Mouse (Mus musculus) heart, embryonic 13.5 days (tissue): ENCODE measurements at regions not wholly inside any gene's neighbourhood (a gene's known extent, or its start where the extent isn't known, plus 50 kb on each side); places are given as distances from the start of the nearest gene placed in this dataset.
"Not testable (repeated sequence)": the region's sequence is repeated elsewhere in the genome, so short reads cannot be mapped to it uniquely, and the experiment has no call there.

Experiments
- ATAC-seq: fragments of 200-750 bp; cut with Nextera tagmentation; 2 replicates; pipeline ENCODE4 v1.8.0; 2017; ENCODE audit warnings: moderate TSS enrichment; ENCODE audit not compliant: insufficient number of reproducible peaks, low FRiP score, low TSS enrichment; ENCODE audit errors: extremely low read depth
- H3K27ac ChIP-seq: fragments of 300-500 bp; sonication (generic); replicated peaks from 2 replicates; pipeline ENCODE4 v1.5.1; 2015; ENCODE audit warnings: moderate library complexity, mild to moderate bottlenecking, inconsistent platforms
- H3K27me3 ChIP-seq: fragments of 300-500 bp; sonication (generic); replicated peaks from 2 replicates; pipeline ENCODE4 v1.6.1; 2015; ENCODE audit warnings: mild to moderate bottlenecking, inconsistent platforms
- H3K36me3 ChIP-seq: fragments of 300-500 bp; sonication (generic); 2 replicates; pipeline ENCODE4 v1.6.1; 2015; ENCODE audit warnings: mild to moderate bottlenecking, inconsistent platforms
- H3K4me1 ChIP-seq: fragments of 300-500 bp; sonication (generic); 2 replicates; pipeline ENCODE4 v1.6.1; 2015; ENCODE audit warnings: inconsistent platforms
- H3K4me2 ChIP-seq: fragments of 300-500 bp; sonication (generic); 2 replicates; pipeline ENCODE4 v1.6.1; 2015; ENCODE audit warnings: inconsistent platforms, mild to moderate bottlenecking, moderate library complexity
- H3K4me3 ChIP-seq: fragments of 300-500 bp; sonication (generic); 2 replicates; pipeline ENCODE4 v1.5.1; 2015; ENCODE audit warnings: moderate library complexity, mild to moderate bottlenecking, inconsistent platforms
- H3K9ac ChIP-seq: fragments of 300-500 bp; sonication (generic); 2 replicates; pipeline ENCODE4 v1.6.1; 2015; ENCODE audit warnings: inconsistent platforms, mild to moderate bottlenecking, moderate library complexity
- H3K9me3 ChIP-seq: fragments of 300-500 bp; sonication (generic); 2 replicates; pipeline ENCODE4 v1.6.1; 2016; ENCODE audit warnings: inconsistent platforms
- WGBS: fragments of 180-500 bp; shearing (Covaris S2); methylation state at CpG from one replicate; pipeline ENCODE4 v1.1.7; 2015; ENCODE audit warnings: mixed read lengths; 5-methylcytosine and 5-hydroxymethylcytosine counted together

DNA sequence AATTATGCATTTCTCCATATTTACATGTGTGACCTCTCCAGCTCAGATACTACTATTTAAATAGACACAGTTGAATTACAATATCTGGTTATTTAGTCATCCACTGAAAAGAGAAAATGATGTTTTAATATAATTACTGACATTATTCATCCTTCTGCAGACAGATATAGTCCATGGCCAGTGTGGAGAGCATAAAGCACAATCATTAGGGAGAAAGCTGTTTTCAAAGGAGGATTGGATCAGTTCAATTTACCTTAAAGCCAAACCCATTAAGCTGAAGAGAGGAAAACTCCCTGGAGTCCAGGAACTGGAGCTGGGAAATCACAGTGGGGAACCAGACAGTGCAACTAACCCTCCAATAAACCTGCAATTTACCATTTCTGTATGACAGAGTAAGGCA lies 339.8 kb upstream of the Rgs17 start:
- no peak overlapping the region for H3K4me2 ChIP-seq
- no peaks in the 10 kb centered on the region for H3K4me1 ChIP-seq
- no peak overlapping the region for H3K4me3 ChIP-seq
- no peak for ATAC-seq
- H3K36me3 ChIP-seq: no peaks in the 10 kb centered on the region
- H3K27ac ChIP-seq: no peak overlapping the region
- H3K9me3 ChIP-seq: no peaks in the 10 kb centered on the region
- H3K9ac ChIP-seq: no peak overlapping the region
- no peaks in the 10 kb centered on the region for H3K27me3 ChIP-seq

DNA sequence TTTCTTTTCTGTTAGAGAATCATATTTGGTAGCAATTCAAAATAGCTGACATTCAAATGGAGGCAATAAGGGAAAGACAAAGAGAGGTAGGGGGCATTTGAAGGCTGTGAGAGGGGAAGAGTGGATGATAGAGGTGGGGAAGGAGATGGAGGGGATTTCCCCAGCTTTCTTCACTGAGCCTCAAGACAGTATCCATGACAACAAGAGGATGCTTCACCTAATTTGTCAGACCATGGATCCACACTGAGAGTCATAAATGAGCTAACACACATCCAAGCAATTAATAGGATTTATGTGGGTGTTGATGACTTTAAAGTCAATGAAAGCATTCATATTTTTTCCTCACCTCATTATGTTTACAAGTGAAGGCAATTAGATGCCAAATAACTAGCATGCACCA lies 343.5 kb upstream of the Rgs17 start:
- no peaks in the 10 kb centered on the region for H3K4me1 ChIP-seq
- no peak overlapping the region for H3K4me3 ChIP-seq
- H3K27ac ChIP-seq: no peak overlapping the region
- no peaks in the 10 kb centered on the region for H3K36me3 ChIP-seq
- no peak overlapping the region for H3K4me2 ChIP-seq
- no peak for ATAC-seq
- H3K9ac ChIP-seq: no peak overlapping the region
- H3K27me3 ChIP-seq: no peaks in the 10 kb centered on the region
- H3K9me3 ChIP-seq: no peaks in the 10 kb centered on the region

DNA sequence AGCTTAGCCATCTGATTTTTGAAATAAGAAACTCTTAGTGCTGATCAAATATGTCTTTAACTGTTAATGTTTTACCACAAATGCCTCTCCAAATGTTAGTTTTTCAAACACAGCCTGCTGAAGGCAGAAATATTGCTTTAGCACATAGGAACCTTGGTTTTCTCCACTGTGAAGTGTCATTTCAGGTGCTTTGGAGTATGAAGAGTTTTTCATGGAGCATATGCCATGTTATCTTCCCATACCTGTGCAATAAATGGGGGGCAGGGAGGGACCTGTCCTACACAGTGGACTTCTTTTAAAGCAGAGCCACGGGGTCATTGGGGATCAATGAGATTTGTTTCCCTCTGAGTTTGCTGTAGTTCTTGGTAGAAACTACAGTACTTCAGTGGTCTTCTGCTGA lies 369.2 kb upstream of the Rgs17 start:
- ATAC-seq: no peak
- Histone ChIP-seq H3K4me3 (no peak overlapping the region), H3K27ac (no peak overlapping the region), H3K27me3 (no peaks in the 10 kb centered on the region), H3K9me3 (no peaks in the 10 kb centered on the region), H3K4me2 (no peak overlapping the region), H3K4me1 (no peaks in the 10 kb centered on the region), H3K9ac (no peak overlapping the region), H3K36me3 (no peaks in the 10 kb centered on the region)
- WGBS: 64% methylated on average over 1 of the region's 1 CpGs

DNA sequence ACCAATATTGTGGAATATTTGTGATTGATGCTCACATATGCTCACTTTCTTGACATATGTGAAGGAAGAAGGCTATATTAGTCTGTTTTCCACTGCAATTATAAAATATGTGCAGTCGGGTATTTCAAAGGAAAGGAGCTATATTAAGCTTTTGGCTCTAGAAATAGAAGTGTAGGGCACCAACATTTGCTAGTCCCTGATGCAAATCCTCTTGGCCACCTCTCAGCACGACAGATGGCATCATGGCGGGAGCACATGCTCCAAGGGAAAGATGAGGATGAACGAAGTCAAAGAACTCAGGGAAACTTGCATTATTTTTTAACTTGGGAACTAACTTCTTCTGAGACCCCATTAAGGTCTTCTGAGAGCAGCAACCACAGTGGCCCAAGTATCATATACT lies 374.4 kb upstream of the Rgs17 start:
- Histone ChIP-seq H3K27ac (no peak overlapping the region), H3K4me3 (no peak overlapping the region), H3K9me3 (no peaks in the 10 kb centered on the region), H3K4me2 (no peak overlapping the region), H3K4me1 (no peaks in the 10 kb centered on the region), H3K27me3 (no peaks in the 10 kb centered on the region), H3K36me3 (no peaks in the 10 kb centered on the region), H3K9ac (no peak overlapping the region)
- no peak for ATAC-seq
- 63% methylated on average over 4 of the region's 4 CpGs for WGBS

DNA sequence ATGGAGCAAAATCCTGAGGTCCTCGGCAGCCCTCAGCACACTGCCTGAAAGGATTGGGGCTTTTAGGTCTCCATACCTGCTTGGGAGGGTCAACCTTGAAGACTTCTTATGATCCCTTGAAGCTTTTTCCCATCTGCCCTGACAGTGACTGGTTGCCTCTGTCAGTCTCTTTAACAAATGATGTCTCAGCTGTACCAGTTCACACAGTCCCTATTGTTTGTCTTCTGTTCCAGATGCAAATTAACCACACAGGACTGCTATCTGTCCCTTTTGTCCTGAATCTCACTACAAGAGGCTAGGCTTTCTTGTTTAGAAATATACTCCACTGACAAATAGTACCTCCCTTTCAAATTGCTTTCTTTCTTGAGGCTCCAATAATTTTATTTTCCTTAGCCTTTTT lies 375.6 kb upstream of the Rgs17 start:
- Histone ChIP-seq H3K36me3 (no peaks in the 10 kb centered on the region), H3K27me3 (no peaks in the 10 kb centered on the region), H3K4me2 (no peak overlapping the region), H3K27ac (no peak overlapping the region), H3K9me3 (no peaks in the 10 kb centered on the region), H3K4me1 (no peaks in the 10 kb centered on the region), H3K9ac (no peak overlapping the region), H3K4me3 (no peak overlapping the region)
- no peak for ATAC-seq
- WGBS: 81% methylated on average over 1 of the region's 1 CpGs

DNA sequence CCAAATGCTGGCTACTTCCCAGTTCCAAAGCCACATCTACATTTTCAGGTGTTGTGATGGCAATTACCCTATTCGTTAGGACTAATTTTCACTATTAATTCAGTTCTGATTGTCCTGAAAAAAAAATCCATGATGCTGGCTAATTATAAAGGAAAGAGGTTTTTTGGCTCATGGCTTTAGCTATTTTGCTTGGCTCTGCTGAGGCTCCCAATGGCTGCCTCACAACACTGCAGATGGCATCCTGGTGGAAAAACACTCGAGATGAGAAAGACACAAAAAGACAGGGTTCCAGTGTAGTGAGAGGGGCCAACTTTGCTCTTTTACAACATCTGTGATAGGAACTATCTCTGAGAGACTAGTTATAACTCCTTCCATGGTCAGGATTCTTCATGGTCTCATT lies 376.5 kb upstream of the Rgs17 start:
- Histone ChIP-seq H3K4me3 (no peak overlapping the region), H3K27ac (no peak overlapping the region), H3K36me3 (no peaks in the 10 kb centered on the region), H3K9ac (no peak overlapping the region), H3K9me3 (no peaks in the 10 kb centered on the region), H3K4me2 (no peak overlapping the region), H3K27me3 (no peaks in the 10 kb centered on the region), H3K4me1 (no peaks in the 10 kb centered on the region)
- WGBS: 66% methylated on average over 2 of the region's 2 CpGs
- no peak for ATAC-seq

DNA sequence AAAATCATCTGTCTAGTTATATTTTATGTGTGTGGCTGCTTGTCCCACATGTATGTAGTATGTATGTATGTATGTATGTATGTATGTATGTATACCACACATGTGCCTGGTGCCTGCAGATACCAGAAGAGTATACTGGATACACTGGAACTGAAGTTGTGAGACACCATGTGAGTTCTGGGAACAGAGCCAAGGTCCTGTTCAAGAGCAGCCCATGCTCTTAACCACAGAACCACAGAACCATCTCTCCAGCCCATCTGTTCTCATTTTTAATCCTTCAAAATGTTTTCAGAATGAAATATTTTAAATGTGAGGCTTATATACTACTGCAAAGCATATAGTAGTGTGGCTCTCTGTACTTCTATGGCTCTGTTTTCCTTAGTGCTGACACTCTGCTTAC lies 379.3 kb upstream of the Rgs17 start:
- no peak for ATAC-seq

DNA sequence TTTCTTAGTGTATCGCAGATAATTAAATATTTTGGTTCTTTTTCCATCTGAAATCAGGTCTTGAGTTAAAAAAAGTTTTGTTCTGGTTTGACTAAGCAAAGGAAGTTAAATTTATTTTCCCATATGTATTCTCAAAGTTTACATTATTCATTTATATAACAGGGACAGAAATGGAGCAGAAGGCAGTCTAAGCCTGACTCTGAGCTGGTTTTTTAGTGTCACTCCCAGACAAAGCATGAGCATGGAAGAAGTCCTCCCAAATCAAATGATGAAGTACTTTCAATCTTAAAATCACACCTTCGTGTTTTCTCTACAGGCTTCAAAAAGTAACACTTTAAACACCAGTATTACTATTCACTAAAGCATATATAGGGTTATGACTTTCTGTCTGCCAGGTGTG lies 387.2 kb upstream of the Rgs17 start:
- Histone ChIP-seq H3K36me3 (no peaks in the 10 kb centered on the region), H3K9ac (no peak overlapping the region), H3K4me3 (no peak overlapping the region), H3K27me3 (no peaks in the 10 kb centered on the region), H3K4me2 (no peak overlapping the region), H3K4me1 (no peaks in the 10 kb centered on the region), H3K27ac (no peak overlapping the region), H3K9me3 (no peaks in the 10 kb centered on the region)
- WGBS: 78% methylated on average over 2 of the region's 2 CpGs
- no peak for ATAC-seq

More for the DNA sequence above, 379.3 kb upstream of the Rgs17 start:
- no peaks in the 10 kb centered on the region for H3K27me3 ChIP-seq
- H3K27ac ChIP-seq: no peak overlapping the region
- H3K4me2 ChIP-seq: no peak overlapping the region
- no peaks in the 10 kb centered on the region for H3K4me1 ChIP-seq
- H3K9ac ChIP-seq: no peak overlapping the region
- H3K9me3 ChIP-seq: no peaks in the 10 kb centered on the region
- H3K4me3 ChIP-seq: no peak overlapping the region
- no peaks in the 10 kb centered on the region for H3K36me3 ChIP-seq

DNA sequence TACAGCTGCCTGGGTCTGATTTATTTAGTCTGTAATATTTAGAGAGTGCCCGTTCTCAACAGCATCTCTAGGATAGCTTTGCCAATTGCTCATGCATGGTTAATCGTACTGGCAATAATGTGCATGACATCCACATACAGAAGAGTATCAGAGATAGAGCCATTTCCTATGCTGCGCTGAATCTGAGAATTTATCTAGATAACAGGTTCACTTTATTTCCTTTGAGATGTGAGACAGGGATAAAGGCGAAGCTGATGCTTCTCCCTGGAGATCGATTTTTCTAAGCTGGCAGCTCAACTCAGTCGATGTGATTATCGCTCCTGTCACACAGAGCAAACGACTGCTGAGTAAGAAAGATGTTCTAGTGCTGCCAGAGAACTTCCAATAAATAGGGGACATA lies 416.7 kb upstream of the Oprm1 start:
- H3K4me2 ChIP-seq: no peak overlapping the region
- ATAC-seq: no peak
- WGBS: 80% methylated on average over 8 of the region's 8 CpGs
- no peak overlapping the region for H3K27ac ChIP-seq
- H3K9me3 ChIP-seq: no peaks in the 10 kb centered on the region
- H3K9ac ChIP-seq: no peak overlapping the region
- H3K4me3 ChIP-seq: no peak overlapping the region
- no peaks in the 10 kb centered on the region for H3K36me3 ChIP-seq
- H3K4me1 ChIP-seq: peaks cover 5% of the 10 kb centered on the region
- H3K27me3 ChIP-seq: no peaks in the 10 kb centered on the region

DNA sequence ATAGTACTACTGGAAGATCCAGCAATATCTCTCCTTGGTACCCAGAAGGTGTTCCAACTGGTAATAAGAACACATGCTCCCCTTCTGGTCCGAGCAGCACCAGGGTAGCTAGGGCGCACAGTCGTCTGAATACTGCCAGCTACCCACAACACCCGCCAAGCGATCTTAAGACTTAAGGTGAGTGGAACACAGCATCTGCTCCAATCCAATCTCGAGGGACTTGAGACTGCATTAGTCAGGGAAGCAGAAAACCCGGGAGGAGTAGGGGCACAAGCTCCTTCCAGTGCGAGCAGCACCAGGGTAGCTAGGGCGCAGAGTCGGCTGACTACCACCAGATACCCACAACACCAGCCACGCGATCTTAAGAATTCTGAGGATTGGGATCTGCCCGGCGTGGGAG lies 409.1 kb upstream of the Oprm1 start:
- H3K4me1 ChIP-seq, H3K27ac ChIP-seq, ATAC-seq, H3K4me3 ChIP-seq, H3K4me2 ChIP-seq, H3K36me3 ChIP-seq, H3K9ac ChIP-seq, H3K9me3 ChIP-seq, H3K27me3 ChIP-seq: not testable (repeated sequence)
- 75% methylated on average over 14 of the region's 14 CpGs for WGBS

DNA sequence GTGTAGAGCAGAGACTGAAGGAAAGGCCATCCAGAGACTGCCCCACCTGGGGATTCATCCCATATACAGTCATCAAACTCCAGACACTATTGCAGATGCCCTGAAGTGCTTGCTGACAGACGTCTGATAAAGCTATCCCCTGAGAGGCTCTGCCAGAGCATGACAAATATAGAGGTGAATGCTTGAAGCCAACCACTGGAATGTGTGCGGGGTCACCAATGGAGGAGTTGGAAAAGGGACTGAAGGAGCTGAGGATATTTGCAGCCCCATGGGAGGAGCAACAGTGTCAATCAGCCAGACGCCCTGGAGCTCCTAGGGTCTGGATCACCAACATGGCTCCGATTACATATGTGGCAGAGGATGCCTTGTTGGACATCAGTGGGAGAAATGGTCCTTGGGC lies 392.1 kb upstream of the Oprm1 start:
- Histone ChIP-seq H3K9ac (no peak overlapping the region), H3K4me3 (no peak overlapping the region), H3K27ac (no peak overlapping the region; the same call in 1 of the 2 replicates), H3K27me3 (no peaks in the 10 kb centered on the region), H3K4me1 (peaks cover 11% of the 10 kb centered on the region), H3K9me3 (no peaks in the 10 kb centered on the region), H3K36me3 (no peaks in the 10 kb centered on the region), H3K4me2 (no peak overlapping the region)
- 37% methylated on average over 4 of the region's 4 CpGs for WGBS
- ATAC-seq: 0 out of 2 replicates have a peak, but pooled peaks have one; percentile 37

DNA sequence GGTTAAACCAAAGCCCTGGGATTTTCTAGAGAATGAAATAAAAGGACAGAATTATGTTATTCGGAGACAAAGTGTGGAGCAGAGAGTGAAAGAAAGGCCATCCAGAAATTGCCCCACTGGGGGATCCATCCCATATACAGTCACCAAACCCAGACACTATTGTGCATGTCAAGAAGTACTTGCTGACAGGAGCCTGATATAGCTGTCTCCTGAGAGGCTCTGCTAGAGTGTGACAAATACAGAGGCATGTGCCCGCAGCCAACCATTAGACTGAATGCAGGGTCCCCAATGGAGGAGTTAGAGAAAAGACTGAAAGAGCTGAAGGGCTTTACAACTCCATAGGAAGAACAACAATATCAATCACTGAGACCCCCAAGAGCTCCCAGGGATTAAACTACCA lies 386.6 kb upstream of the Oprm1 start:
- H3K9ac ChIP-seq: no peak overlapping the region
- no peaks in the 10 kb centered on the region for H3K27me3 ChIP-seq
- H3K9me3 ChIP-seq: no peaks in the 10 kb centered on the region
- H3K4me1 ChIP-seq: peaks cover 7% of the 10 kb centered on the region; the same call in 1 of the 2 replicates
- no peak overlapping the region for H3K4me3 ChIP-seq
- no peak overlapping the region for H3K4me2 ChIP-seq
- no peaks in the 10 kb centered on the region for H3K36me3 ChIP-seq
- 33% methylated on average over 2 of the region's 2 CpGs for WGBS
- peak overlapping the region; percentile 78 for H3K27ac ChIP-seq
- ATAC-seq: no peak
